Mouse (Mus musculus): ENCODE data around the gene Zcchc24.
A peak's percentile ranks its signal among the peaks of the same experiment; 100 is the strongest.

The Zcchc24 gene

DNA sequence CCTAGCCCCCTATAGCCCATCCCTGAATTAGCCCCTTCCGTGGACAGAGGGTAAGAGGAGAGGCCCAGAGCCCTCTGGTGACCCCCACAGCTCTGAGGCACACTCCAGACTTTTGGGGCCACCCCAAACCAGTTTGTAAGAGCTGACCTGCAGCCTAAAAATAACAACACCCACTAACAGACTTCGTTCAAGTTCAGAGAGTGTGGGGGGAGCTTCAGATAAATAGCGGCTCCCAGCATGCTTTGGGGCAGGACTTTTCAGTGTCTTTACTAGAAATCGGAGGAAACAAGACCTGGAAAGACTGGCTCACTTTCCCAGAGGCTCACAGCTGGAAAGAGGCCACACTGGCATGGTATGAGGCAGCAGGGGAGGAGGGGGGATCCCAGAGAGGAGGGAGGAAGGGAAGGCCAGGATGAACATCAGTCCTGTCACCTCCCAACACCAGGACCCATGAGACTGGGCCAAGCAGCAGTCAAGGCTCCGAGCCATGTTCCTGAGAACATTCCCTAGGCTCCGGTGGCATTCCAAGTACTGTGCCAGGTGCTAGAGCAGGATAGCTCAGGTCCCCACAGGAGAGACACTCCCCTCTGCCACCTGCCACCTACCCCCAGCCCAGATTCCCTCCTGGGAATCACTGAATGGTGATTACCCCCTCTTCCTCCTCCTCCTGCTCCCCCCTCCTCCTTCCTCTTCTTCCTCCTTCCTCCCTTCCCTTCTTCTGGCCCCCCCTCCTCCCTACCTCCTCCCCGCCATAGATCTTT is 20.7 kb downstream of the Zcchc24 start:
- no peak for DNase-seq (ENCODE audit: low spot score)

DNA sequence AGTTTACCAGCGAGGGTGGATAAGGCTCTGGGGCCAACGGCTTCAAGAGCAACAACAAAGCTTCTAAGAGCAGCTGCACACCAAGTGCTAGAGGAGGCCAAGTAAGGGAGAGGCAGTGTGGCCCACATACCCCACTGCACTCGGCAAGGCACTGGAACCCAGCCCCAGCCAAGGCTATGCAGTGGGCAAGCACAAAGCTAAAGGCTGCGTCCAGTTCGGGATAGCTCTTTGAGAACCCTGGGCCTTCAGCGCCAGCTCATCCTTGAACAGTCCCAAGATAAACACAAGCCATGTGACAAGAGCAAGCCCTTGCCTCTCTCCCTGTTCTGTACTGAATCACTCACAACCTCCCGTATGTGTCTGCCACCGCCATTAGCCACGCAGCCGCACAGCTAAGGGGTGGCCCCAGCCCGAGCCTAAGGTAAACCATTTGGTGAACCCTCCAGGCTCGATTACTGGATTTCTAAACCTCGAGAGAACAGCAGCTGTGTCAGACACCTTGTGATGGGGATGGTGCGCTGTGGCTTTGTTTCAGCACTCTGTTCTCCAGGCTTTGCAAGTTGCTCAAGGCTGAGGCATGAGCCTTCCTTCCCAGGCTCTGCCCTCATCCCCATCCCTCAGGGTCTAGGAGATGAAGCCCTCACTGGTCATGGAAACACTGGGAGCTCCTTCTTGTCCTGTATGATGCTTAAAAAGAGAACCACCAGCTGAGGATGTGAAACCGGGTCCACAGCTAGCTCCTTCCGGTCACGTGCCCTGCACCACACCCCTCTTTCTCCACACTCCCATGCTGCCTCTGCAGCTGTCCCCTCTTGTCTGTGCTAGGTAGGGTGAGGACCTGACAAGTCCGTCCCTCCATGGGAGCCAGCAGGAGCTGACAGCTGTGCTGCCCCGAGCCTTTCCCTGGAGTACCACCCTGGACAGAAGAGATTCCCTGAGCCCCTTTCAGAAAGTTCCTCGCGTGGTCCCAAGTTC is 21.6 kb downstream of the Zcchc24 start:
- DNase-seq (ENCODE audit: low spot score), result no peak

DNA sequence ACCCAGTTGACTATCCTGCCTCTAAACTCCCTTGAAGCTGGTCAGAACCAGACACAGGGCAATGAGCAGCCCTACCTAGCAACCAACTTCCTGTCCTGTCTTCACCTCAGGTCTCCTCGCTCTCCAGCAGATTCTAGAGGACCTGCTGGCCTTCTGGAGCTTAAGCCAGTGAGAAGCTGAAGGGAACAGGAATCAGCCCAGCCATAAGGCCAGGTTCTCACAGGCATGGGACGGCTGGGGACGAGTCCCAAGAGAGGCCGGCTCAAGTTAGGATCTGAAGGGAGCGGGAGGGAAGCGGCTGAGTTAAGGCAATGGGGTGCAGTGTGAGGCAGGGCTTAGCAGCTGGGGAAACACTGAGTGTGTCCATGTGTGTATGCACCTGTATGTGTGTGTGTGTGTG is 22.5 kb downstream of the Zcchc24 start:
- no peak for DNase-seq (ENCODE audit: low spot score)

DNA sequence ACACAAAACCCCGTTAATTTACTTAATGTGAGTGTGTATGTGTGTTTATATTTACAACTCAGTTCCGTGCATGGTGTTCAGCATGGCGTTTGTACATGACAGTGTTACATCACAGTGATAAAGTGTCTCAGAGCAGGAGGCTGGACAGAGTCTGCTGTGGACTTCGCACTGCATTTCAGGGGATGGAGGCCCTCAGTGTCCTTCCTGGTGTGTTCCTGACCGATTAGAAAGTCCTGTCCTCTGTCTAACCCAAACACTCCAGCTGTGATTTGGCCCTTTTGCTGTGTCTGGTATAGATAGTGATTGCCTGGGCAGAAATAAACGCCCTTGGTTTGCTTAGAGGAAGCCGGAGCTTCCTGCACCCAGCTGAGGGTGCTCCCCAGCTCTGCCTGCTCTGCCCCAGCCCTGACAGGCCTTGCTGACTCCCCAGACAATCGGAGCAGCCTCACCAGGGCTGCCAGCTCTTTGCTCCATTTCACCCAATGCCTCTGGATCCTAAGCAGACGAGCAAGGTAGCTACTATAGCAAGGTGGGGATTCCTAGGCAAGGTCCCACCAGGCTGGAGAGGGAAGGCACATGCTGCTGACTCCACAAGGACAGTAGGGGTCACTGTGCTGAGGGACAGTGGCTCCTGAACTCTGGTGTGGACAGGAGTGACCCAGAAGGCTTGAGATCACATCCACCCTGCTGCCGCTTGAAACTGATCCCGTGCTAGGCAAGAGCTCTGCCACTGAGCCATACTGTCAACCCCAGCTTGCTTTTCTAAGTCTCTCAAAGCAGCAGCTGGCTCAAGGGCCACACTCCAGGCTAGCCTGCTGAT is 23.3 kb downstream of the Zcchc24 start:
- DNase-seq (ENCODE audit: low spot score), result no peak

DNA sequence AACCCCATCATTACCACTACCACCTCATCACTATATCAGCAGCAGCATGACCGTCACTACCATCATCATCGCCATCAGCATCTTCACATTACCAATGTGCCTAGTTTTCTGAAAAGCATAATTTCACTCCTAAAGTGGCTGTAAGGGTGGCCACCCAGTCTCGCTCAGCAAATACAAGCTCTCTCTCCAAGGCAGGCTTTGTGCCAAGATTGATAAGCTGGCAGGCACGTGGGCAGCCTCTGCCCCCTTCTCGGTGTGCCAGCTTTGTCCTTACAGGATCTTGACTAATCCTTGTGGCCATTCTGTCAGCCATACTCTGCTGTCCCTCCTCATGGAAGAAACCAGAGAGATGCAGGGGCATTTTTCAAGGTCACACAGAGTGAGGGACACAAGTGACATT is 25.9 kb downstream of the Zcchc24 start:
- no peak for DNase-seq (ENCODE audit: low spot score)

DNA sequence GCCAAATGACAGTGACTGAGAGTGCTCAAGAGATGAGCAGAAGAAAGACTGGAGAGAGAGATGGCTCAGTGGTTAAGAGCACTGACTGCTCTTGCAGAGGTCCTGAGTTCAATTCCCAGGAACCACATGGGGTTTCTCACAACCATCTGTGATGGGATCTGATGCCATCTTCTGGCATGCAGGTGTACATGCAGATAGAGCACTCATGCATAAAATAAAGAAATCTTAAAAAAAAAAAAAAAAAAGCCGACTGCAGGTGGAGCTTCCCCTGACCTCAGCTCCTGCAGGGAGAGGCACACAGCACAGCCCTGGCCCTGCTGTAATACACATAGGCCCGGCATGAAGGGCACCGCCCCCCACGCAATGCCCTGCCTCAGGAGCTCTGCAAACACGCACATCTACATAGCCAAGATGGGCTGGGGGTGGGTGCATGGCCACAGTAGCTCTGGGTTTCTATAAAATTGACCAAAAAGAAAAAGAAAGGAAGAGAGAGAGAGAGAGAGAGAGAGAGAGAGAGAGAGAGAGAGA is 26.9 kb downstream of the Zcchc24 start:
- DNase-seq (ENCODE audit: low spot score), result no peak

DNA sequence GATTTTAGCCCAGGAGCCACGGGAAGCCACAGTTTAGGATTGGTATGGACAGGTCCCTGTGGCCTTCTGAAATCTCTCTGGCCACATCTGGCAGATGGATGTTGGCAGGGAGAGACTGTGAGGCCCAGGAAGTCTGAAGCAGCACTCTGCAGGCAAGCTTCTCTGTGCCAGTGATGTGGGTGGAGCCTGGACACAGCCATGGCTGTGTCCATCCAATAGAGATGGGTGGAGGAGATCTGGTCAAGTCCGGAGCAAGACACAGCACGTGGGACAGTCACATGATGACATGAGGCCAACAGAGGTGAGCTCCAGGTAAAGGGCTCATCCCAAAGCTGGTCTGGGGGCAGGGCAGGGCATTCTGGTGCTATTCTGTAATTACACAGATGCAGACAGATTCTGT is 27.6 kb downstream of the Zcchc24 start:
- no peak for DNase-seq (ENCODE audit: low spot score)

DNA sequence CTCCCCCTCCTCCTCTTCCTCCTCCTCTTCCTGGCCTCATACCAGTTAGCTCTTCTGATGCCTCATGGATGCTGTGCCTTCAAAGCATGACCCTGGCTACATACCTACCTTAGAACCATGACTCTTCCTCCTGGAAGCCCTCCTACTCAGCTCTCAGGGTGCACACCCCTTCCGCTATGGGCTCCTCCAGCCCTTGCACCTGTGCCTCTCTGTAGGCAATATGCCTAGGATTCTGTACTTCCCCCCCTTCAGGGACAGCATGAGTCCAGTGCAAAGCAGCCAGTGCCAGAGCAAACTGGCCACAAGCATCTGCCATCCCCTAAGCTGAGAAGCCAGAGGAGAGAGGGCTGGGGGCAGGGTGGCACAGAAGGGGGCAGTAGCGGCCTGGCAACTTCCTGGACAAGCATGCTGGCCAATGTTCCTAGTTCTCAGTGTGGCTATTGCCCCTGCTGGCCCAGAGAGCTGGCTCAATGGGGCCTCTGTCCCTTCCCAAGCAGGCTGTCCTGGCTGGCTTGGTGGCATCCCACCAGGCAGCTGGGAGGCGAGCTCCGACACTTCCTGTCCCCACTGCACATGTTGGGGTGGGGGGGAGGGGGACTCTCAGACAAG is 28.8 kb downstream of the Zcchc24 start:
- no peak for DNase-seq (ENCODE audit: low spot score)

DNA sequence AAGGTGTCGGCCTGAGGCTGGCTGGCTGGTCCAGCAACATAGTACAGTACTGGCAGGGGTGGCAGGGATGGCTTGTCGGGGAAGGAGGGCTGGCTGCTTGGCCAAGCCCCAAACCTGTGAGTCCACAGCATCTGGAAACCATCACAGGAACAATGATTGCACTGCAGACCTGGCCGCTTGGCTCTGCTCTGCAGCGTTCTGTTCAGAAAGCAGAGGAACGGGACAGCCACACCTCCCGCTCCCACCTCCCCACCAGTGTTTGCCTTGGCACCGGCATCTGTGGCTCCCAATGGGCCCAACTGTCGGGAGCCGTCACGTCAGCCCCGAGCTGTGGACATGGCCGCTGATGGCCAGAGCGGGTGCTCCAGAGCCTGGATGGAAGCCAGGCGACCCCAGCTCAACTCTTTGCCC is 30.2 kb downstream of the Zcchc24 start:
- DNase-seq (ENCODE audit: low spot score), result no peak

DNA sequence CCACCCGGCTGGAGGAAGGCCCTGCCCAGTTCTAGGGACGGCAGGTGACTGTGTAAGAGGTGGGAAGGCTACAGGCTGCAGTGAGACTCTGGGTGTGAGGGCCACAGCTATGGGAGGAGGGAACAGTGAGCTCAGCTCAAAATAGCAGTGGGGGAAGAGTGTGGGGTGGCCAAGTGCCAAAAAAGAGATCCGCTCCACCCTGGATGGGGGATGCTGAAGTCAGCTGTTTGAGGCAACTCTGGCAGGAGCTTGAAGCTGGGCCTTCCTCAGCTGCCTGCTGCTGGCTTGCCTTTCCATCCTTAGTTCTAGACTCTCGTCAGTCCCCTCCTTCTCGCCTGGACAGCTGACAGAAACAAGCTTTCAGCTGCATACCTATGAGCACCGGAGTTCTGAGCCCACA is 32.2 kb downstream of the Zcchc24 start:
- DNase-seq (ENCODE audit: low spot score), result peak; percentile 43

DNA sequence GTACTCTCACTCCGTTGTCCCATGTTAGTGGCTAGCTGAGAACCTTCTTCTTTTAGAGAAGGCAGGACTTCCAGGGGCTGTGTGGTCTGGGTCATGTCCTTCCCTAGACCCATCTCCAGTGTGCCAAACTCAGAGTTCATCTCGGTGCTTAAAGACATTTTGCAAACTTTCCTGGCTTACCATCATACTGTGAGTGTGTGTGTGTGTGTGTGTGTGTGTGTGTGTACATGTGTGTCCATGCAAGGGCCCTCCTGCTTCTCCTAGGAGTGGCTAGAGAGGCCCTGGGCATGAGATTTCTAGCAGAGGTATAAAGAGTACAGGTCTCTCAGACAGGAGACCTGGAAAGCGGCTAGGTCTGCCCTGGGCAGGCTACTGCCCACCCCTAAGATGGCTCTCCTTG is 32.7 kb downstream of the Zcchc24 start:
- no peak for DNase-seq (ENCODE audit: low spot score)

DNA sequence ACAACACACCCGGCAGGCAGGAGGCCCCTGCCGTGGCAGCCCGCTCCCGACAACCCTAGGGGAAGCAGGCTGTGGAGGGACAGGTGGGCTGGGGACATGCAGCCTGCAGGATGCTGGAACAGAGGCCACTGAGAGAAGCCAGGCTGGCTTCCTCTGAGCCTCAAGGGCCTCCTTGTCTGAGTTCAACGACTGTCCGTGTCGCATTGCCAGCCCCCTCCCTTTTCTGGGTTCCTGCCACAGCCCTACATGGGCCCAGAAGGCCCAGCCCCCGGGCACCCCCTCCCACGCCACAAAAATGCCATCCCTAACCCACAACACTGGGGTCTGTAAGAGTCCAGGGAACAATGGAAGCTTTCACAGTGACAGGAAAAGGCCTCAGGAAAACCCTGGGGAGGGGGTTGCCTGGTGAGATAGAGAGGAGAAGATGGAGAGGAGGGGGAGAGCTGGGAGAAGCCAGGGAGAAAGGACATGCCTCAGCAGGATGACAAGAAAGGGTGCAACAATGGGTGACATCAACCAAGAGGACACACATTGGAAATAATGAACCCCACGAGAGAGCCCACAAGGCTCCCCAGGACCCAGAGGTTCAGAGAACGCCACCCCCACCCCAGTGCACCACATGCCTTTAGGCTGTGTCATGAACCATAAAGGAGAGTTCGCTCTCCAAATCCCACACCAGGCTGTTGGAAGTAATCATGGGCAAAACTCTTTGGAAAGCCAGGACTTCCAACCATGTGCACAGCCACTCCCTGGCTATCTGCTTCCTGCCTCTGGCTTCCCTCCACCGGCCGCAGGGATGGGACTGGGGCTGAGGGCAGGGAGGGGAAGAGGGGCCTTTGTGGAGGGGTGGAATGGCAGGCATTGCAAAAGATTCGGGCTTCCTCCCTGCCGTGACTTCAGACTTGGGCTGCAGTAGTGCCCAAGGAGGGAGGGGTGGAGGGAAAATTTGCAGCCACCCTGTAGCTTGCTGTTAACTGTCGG is 33.8 kb downstream of the Zcchc24 start:
- DNase-seq (ENCODE audit: low spot score), result no peak

DNA sequence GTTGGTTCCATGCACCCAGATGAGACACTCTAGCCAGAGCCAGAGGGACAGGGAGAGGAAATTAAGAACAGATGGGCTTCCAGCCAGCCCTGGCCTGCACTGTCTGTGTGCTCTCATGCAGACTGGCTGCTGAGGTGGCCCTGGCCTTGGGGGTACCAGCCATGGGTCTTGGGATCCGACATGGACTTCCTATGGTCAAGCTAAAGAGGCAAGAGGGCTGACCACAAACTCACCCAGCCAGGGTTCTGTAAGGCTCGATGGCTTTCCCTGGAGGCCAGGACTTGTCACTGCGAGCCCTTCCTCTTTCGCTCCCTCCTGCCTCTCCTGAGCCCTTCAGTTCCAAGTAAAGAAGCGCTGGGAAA is 41.7 kb downstream of the Zcchc24 start:
- no peak for DNase-seq (ENCODE audit: low spot score)

DNA sequence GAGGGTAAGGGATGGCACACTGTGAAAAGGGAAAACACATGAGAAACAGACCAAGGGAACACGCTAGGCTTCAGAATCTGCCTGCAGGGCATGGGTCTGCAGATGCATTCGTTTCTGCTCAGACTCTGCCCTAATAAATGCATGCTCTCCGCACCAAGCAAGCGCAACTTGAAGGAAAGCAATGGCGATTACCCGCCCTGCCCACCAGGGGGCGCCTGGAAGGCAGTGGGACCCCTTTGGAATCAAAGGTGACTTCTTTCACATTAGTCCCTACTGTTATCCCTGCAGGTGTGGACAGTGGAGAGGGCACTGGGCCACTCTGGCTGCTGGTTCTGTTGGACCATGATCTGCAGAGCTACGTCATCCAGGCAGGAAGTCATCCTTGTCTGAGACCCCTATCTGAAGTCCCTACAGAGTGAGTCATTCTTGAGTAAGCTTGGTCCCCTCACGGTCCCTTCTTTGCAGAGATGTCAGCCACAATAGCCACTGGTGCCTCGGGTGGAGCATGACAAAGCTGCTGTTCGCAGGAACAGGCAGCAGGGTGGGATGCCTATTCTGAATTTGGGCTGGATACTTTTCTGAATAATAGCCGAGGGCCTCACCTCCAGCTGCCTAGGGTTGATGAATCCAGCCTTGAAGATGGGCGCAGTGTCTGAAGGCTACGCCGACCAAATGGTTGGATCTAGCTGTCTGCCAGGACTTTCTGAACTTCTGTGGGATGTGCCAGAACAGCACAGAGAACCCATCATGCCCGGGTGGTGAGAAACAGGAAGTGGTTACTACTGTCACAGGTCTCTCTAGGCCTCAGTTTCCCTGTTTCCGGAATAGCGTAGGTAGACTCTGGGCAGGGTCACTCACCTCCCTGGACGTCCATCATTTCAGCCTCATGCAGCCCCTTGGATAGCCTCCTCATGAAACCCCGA is 42.4 kb downstream of the Zcchc24 start:
- no peak for DNase-seq (ENCODE audit: low spot score)

DNA sequence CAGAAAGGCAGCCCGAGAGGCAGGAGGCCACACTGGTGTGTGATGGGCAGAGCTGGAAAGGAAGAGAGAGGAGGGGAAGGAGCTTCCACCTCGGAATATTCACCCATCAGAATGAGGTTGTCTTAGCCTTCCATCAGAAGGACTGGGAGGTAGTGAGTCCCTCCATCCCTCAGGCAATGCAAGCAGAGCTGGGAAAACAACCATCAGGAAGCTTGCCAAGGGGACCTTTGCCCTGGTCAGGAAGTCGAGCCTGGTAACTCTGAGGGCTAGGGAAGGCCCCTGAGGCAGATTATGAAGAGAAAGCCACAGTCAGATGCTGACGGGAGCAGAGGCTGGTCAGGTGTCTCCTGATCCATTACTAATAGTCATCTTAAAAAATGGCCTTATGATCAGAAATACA is 43.1 kb downstream of the Zcchc24 start:
- no peak for DNase-seq (ENCODE audit: low spot score)

DNA sequence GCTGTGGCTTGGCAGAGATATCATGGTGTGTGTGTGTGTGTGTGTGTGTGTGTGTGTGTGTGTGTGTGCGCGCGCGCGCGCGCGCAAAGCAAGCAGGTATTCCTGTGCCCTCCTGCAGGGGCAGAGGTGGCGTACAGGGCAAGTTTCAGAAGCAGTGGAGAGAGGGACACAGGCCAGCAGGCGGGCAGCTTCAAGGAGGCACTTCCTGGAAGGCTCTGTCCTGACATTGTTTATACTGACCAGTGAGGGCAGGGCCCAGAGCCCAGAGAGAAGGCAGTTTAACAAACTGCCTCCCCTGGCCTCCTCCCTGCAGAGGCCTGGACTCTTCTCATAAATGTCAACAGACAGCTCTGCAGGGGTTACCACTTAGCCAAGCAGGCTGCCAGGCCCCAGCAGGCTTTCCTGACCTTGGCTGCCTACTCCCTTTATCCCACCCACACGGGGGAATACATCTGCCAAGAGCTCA is 43.8 kb downstream of the Zcchc24 start:
- no peak for DNase-seq (ENCODE audit: low spot score)

DNA sequence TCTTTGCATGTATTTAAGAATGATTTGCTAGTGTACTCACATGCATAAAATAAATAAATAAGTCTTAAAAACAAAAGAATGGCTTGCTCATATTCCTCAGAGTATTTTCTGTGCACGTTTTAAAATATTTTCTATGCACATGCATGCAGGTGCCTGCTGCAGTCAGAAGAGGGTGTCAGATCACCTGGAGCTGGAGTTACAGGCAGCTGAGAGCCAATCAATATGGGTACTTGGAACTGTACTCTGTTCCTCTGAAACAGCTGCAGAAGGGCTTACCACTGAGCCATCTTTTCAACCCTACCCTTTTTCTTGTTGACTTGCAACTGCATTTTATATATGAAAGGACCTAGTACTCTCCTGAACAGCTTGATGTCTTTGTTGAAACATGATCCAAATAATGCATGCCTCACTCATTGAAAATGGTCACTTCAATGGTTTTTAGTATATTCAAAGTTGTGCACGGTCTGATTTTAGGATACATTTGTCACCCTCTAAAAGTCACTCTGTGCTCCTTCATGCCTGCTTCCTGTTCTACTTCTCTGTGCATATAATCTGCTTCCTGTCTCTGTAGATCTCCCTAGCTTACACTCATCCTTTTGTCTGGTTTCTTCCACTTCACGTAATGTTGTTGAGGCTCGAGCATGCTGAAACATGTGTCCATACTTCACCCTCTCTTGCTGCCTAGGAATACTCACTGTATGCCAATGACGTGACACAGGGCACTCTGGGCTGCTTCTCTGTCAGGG is 47.7 kb downstream of the Zcchc24 start:
- DNase-seq (ENCODE audit: low spot score), result no peak

DNA sequence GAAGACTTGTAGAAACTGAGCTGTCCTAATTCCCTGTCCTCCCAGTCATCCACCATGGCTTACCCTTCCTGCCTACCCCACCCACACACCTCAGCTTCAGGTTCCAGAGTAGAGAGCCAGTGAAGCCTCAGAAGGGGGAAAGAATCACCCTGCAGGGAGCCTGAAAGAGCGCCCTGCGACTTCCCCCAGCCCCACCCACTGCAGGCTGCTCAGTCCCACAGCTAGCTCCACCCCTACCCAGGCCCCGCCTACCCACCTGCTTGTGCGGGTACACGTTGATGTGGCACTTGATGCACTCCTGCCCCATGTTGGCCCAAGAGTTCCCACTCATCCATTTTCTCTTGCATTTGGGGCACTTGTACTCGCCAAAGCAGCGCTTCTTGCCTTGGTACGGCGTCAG is 49.5 kb downstream of the Zcchc24 start:
- no peak for DNase-seq (ENCODE audit: low spot score)

DNA sequence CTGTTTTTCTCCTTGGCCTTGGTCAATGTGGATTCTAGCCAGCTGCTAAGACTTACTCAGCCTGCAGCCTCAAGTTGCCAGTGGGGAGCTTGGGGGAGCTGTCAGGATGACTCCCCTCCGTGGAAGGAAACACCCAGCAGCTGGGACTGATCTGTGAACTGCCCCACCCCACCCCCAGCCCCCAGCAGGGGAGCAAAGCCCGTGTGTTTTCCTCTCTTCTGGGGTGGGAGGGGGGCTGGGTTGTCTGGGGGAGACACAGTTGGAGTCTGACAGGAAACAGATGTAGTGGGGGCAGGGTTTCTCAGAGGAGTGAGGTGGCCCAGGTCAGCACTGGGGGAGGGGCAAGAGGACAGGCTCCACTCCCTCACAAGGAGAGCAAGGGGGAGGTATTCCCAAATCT is 50.4 kb downstream of the Zcchc24 start:
- DNase-seq (ENCODE audit: low spot score), result no peak
